Mouse (Mus musculus) hindbrain, embryonic 16.5 days (tissue): Measurements from ENCODE around the gene Mindy4. TPM values are rescaled to one million over a fixed set of nuclear protein-coding genes. Genes with fewer than 3 reads are reported as not detected.

Experiments
- ATAC-seq: fragments of 200-750 bp; cut with Nextera tagmentation; 2 replicates; pipeline ENCODE4 v1.8.0; 2017; ENCODE audit warnings: moderate TSS enrichment, moderate library complexity
- H3K27ac ChIP-seq: fragments of 300-500 bp; sonication (generic); 2 replicates; pipeline ENCODE4 v1.5.1; 2014; ENCODE audit warnings: low read depth, mild to moderate bottlenecking, control low read depth, low read length, moderate library complexity
- H3K27me3 ChIP-seq: fragments of 300-500 bp; sonication (generic); replicated peaks from 2 replicates; pipeline ENCODE4 v1.6.1; 2014; ENCODE audit warnings: low read length; ENCODE audit not compliant: control insufficient read depth, insufficient read depth
- H3K36me3 ChIP-seq: fragments of 300-500 bp; sonication (generic); 2 replicates; pipeline ENCODE4 v1.6.1; 2014; ENCODE audit warnings: mild to moderate bottlenecking, low read length, moderate library complexity, mixed read lengths; ENCODE audit not compliant: control insufficient read depth, insufficient read depth
- H3K4me1 ChIP-seq: fragments of 300-500 bp; sonication (generic); 2 replicates; pipeline ENCODE4 v1.6.1; 2014; ENCODE audit warnings: low read depth, low read length; ENCODE audit not compliant: control insufficient read depth, insufficient read depth
- H3K4me2 ChIP-seq: fragments of 300-500 bp; sonication (generic); 2 replicates; pipeline ENCODE4 v1.6.1; 2014; ENCODE audit warnings: mild to moderate bottlenecking, low read length, control low read depth, moderate library complexity
- H3K4me3 ChIP-seq: fragments of 300-500 bp; sonication (generic); 2 replicates; pipeline ENCODE4 v1.5.1; 2014; ENCODE audit warnings: mild to moderate bottlenecking, low read length, control low read depth, moderate library complexity
- H3K9ac ChIP-seq: fragments of 300-500 bp; sonication (generic); 2 replicates; pipeline ENCODE4 v1.6.1; 2014; ENCODE audit warnings: low read depth, mild to moderate bottlenecking, control low read depth, low read length, moderate library complexity
- H3K9me3 ChIP-seq: fragments of 300-500 bp; sonication (generic); 2 replicates; pipeline ENCODE4 v1.6.1; 2014; ENCODE audit warnings: mild to moderate bottlenecking, low read length, moderate library complexity; ENCODE audit not compliant: control insufficient read depth
- WGBS: fragments of 180-500 bp; shearing (Covaris S2); extraction: QIAGEN DNeasy Blood & Tissue Kit; methylation state at CpG from one replicate; pipeline ENCODE4 v1.1.7; 2014; 5-methylcytosine and 5-hydroxymethylcytosine counted together
- polyA plus RNA-seq: library from polyadenylated mRNA; unstranded; fragments of >200 nt; fragmentation: Nextera tagmentation; extraction: Ambion mirVana; gene quantifications from 2 replicates; pipeline ENCODE4 v1.2.1, GENCODE M21; 2015

Gene Mindy4
- polyA plus RNA-seq, 1 experiment from 2014 or later = 13.0 TPM

- no peaks in the 10 kb centered on the region for H3K4me1 ChIP-seq
- H3K4me2 ChIP-seq = no peak overlapping the region
- no peak overlapping the region for H3K27ac ChIP-seq
- no peak for ATAC-seq
- no peak overlapping the region for H3K4me3 ChIP-seq
- no peaks in the 10 kb centered on the region for H3K27me3 ChIP-seq
- no peaks in the 10 kb centered on the region for H3K9me3 ChIP-seq
- H3K9ac ChIP-seq = no peak overlapping the region
- WGBS = 95% methylated on average over 4 of the region's 4 CpGs
- no peaks in the 10 kb centered on the region for H3K36me3 ChIP-seq
These were observed 75.3 kb downstream of the Mindy4 start for GRCm38 (mm10) chr6:55278520-55278919.

GRCm38 (mm10) chr6:55280979-55281378 lies 77.8 kb downstream of the Mindy4 start:
- no peak overlapping the region for H3K4me3 ChIP-seq
- no peaks in the 10 kb centered on the region for H3K9me3 ChIP-seq
- no peaks in the 10 kb centered on the region for H3K27me3 ChIP-seq
- no peak overlapping the region for H3K27ac ChIP-seq
- no peaks in the 10 kb centered on the region for H3K36me3 ChIP-seq
- no peak overlapping the region for H3K4me2 ChIP-seq
- H3K9ac ChIP-seq = no peak overlapping the region
- 89% methylated on average over 8 of the region's 8 CpGs for WGBS
- H3K4me1 ChIP-seq = no peaks in the 10 kb centered on the region
- ATAC-seq = no peak

GRCm38 (mm10) chr6:55281687-55282086 lies 78.5 kb downstream of the Mindy4 start:
- Histone ChIP-seq H3K4me1 (no peaks in the 10 kb centered on the region), H3K4me2 (no peak overlapping the region), H3K27me3 (no peaks in the 10 kb centered on the region), H3K4me3 (no peak overlapping the region), H3K9me3 (no peaks in the 10 kb centered on the region), H3K9ac (no peak overlapping the region), H3K36me3 (no peaks in the 10 kb centered on the region), H3K27ac (no peak overlapping the region)
- ATAC-seq = no peak
- 92% methylated on average over 7 of the region's 7 CpGs for WGBS

DNA sequence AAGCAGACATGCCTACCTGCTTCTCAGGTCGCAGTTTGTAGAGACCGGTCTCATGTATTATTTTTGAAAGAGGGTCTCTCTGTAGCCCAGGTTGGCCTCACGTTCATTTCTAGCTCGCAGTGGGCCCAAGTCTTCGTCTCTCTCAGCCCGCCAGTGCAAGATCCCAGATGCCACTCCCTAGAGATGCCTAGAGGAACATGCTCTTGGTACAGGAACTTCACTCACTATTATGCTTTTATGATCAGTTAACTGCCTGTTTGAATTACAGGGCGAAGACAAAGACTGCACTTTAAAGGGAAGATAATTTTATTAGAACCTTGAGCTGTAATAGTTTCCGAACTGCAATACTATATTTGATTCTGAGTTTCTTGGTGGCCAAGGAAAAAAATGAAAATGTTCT lies 79.2 kb downstream of the Mindy4 start:
- WGBS = 97% methylated on average over 8 of the region's 8 CpGs
- no peak overlapping the region for H3K9ac ChIP-seq

DNA sequence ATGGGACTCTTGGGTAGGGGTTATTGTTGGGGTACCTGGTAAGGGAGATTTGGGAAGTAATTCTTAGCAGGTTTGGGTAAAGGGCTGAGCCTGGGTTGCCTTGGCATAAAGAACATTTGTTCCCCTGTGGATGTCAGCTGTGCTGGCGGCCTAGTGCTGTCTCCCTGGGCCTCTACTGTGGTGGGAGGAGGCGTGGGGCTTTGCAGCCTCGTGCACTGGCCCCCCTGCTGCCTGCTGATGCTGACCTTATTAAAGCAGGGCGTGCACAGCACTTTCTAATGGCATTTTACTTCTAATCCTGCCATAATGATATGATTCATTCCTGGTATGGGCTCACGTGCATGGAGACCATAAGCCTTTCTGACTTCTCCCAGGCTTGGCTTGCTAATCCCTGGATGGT lies 82.0 kb downstream of the Mindy4 start:
- no peak overlapping the region for H3K4me3 ChIP-seq
- no peak overlapping the region for H3K9ac ChIP-seq
- no peaks in the 10 kb centered on the region for H3K36me3 ChIP-seq
- H3K4me2 ChIP-seq = no peak overlapping the region
- ATAC-seq = peak; percentile 44; the same call in 1 of the 2 replicates
- no peaks in the 10 kb centered on the region for H3K9me3 ChIP-seq
- no peaks in the 10 kb centered on the region for H3K27me3 ChIP-seq
- 55% methylated on average over 5 of the region's 5 CpGs for WGBS
- no peaks in the 10 kb centered on the region for H3K4me1 ChIP-seq
- H3K27ac ChIP-seq = no peak overlapping the region

More for the DNA sequence above, 79.2 kb downstream of the Mindy4 start:
- H3K27ac ChIP-seq = no peak overlapping the region
- H3K9me3 ChIP-seq = no peaks in the 10 kb centered on the region
- H3K4me2 ChIP-seq = no peak overlapping the region
- H3K36me3 ChIP-seq = no peaks in the 10 kb centered on the region
- H3K4me1 ChIP-seq = no peaks in the 10 kb centered on the region
- no peak for ATAC-seq
- no peak overlapping the region for H3K4me3 ChIP-seq
- H3K27me3 ChIP-seq = no peaks in the 10 kb centered on the region

- Histone ChIP-seq H3K27ac (no peak overlapping the region), H3K36me3 (no peaks in the 10 kb centered on the region), H3K4me1 (no peaks in the 10 kb centered on the region), H3K27me3 (no peaks in the 10 kb centered on the region), H3K9me3 (no peaks in the 10 kb centered on the region), H3K9ac (no peak overlapping the region), H3K4me3 (no peak overlapping the region), H3K4me2 (no peak overlapping the region)
- 85% methylated on average over 5 of the region's 5 CpGs for WGBS
- ATAC-seq = no peak
These were observed 84.9 kb downstream of the Mindy4 start for GRCm38 (mm10) chr6:55288007-55288602.

DNA sequence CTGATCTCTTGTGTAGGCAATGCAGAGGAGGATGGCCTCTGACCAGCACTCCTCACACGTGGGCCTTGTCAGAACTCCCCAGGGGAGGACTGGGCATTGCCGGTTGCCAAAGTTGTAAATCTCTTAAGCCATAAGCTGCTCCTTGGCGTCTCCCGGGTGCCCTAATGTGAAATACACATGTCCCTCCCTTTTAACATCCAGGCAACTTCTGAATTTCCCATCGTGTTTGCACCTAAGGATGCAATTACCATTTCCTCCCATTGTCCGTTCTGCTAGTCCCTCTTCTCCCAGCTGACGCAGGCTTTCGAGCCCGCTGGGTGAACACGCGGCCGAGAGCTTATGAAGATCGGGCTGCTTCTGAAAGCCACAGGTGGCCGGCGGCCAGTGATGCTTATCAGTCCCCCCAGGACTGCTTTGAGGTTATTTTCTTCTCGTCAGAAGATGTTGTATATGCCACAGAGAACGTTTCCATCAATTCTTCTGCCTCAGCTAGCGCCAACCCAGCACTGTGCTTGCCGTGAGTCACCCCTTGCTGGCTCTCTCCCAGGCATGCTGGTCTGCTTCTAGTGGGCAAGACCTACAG lies 91.5 kb downstream of the Mindy4 start:
- no peaks in the 10 kb centered on the region for H3K4me1 ChIP-seq
- WGBS = 59% methylated on average over 19 of the region's 19 CpGs
- H3K9ac ChIP-seq = no peak overlapping the region
- H3K4me2 ChIP-seq = no peak overlapping the region
- ATAC-seq = no peak
- H3K27me3 ChIP-seq = no peaks in the 10 kb centered on the region
- H3K9me3 ChIP-seq = no peaks in the 10 kb centered on the region
- no peak overlapping the region for H3K4me3 ChIP-seq
- no peak overlapping the region for H3K27ac ChIP-seq
- no peaks in the 10 kb centered on the region for H3K36me3 ChIP-seq

DNA sequence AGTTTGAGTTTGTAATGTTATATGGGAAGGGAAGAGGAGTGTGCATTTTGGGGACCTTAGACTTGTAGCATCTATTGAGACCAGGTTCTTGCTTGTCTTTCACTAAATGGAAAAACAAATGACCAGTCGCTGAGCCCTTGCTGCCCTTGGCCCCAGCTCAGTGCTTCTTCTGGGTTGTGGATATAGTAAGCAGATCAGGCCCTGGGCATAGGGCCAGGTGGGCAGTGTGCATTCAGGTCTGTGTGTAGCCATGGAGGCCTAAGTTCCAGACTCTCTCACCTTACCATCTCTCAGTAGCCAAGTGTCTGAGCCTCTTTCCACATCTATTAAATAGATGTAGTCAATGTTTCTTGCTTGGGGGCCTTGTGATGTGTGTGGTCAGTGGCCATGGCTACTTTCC lies 92.1 kb downstream of the Mindy4 start:
- no peak; the same call in 1 of the 2 replicates for ATAC-seq
- no peaks in the 10 kb centered on the region for H3K36me3 ChIP-seq
- WGBS = 73% methylated on average over 1 of the region's 1 CpGs
- H3K27me3 ChIP-seq = no peaks in the 10 kb centered on the region
- H3K4me3 ChIP-seq = no peak overlapping the region
- H3K9me3 ChIP-seq = no peaks in the 10 kb centered on the region
- no peak overlapping the region for H3K4me2 ChIP-seq
- no peak overlapping the region for H3K27ac ChIP-seq
- no peak overlapping the region for H3K9ac ChIP-seq
- no peaks in the 10 kb centered on the region for H3K4me1 ChIP-seq

GRCm38 (mm10) chr6:55299482-55299881 lies 96.3 kb downstream of the Mindy4 start:
- no peak overlapping the region for H3K27ac ChIP-seq
- no peaks in the 10 kb centered on the region for H3K4me1 ChIP-seq
- H3K4me2 ChIP-seq = no peak overlapping the region
- no peaks in the 10 kb centered on the region for H3K36me3 ChIP-seq
- no peak for ATAC-seq
- no peaks in the 10 kb centered on the region for H3K27me3 ChIP-seq
- H3K4me3 ChIP-seq = no peak overlapping the region
- WGBS = 86% methylated on average over 8 of the region's 8 CpGs
- no peak overlapping the region for H3K9ac ChIP-seq
- no peaks in the 10 kb centered on the region for H3K9me3 ChIP-seq
